Mouse (Mus musculus): ENCODE measurements around the gene Acbd4. TPM values are rescaled to one million over a fixed set of nuclear protein-coding genes. Genes with fewer than 3 reads are reported as not detected.
A peak's percentile ranks its signal among the peaks of the same experiment; 100 is the strongest.

Acbd4 gene
- polyA plus RNA-seq, 1 experiment from 2014 or later, result 14.0 TPM

DNA sequence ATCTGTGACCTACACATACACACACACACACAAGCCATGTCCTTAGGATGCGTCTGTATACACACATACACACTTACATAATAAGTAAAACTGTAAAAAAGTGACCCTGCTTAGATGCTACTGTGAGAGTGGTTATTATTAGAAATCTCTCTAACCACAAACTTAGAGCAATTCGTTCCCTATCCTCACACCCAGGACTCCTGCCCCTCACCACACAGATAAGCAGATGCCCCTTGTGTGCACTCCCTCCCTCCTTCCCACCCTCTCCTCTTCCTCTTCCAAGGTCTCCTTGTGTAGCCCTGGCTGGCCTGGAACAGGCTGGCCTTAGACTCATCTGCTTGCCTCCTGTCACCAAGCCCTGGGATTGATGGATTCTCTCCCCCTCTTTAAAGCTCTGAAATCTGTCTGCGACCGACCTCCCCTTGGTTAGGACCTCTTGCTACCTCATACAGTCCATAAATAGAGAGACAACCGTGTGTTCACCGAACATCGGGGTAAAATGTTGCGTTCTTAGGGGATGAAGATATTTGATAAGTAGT, 34.6 kb downstream of the Acbd4 start:
- H3K79me2 ChIP-seq (ENCODE audit: inconsistent target), result peaks cover 14% of the 10 kb centered on the region
- no peak overlapping the region for H3K27ac ChIP-seq
- WGBS (ENCODE audit: missing documents), result 63% methylated on average over 7 of the region's 8 CpGs
- no peak overlapping the region for H3K4me3 ChIP-seq (ENCODE audit: inconsistent target)
- H3K36me3 ChIP-seq (ENCODE audit: inconsistent target), result no peaks in the 10 kb centered on the region

DNA sequence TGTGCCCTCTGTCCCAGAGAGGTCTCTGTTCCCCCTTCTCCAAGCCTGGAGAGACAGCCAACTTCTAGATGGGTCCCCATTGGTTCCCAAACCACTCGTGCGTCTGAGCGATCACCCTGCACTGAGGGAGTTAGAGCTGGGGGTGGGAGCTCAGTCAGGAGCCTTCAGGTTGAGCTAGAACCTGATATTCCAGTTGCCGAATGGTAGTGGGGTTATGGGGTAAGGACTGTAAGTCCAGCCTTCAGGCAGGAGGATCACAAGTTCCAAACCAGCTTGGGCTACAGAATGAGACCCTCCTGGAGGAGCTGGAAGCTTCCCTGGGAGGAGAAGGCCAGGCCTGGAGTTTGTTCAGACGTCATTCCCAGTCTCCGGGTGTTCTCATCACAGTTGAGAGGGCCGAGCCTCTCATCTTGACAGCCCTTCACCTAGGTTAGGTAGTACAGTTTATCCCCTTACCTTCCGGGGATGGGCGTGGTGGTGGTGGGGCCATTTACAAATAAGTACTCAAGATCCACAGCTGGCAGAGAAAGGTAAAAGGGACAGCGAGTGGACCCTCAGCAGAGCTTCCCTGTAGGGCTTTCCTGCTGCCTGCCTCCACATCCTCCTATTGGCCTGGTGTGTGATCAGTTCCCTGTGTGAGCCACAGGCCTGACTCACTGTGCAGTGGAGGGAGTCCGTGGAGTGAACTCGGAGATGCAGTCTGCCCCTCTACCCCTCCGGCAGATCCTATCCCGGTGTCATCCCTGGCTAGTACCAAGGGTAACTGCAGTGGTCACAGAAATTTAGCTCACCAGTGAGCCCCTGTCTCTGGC, 38.7 kb downstream of the Acbd4 start:
- Histone ChIP-seq H3K36me3 (ENCODE audit: inconsistent target) (no peaks in the 10 kb centered on the region), H3K4me3 (ENCODE audit: inconsistent target) (no peak overlapping the region), H3K79me2 (ENCODE audit: inconsistent target) (no peaks in the 10 kb centered on the region), H3K27ac (no peak overlapping the region)
- 94% methylated on average over 14 of the region's 14 CpGs for WGBS (ENCODE audit: missing documents)

DNA sequence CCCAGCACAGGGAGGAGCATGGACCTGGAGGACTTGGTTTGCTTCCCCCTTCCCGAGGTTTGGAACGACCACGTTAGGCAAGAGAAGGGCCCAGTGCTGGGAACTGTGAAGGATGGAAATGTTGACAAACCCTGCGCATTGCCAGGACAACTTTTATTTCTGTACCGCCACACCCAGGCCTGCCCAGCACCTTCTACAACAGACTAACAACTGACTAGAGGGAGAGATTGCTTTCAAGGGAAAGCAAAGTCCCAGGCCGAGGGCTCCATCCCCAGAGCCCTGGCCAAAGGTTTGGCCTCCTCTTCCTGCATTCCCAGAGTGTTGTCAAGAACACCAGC, 39.2 kb downstream of the Acbd4 start:
- WGBS (ENCODE audit: missing documents), result 90% methylated on average over 6 of the region's 6 CpGs
- no peak overlapping the region for H3K27ac ChIP-seq
- no peak overlapping the region for H3K4me3 ChIP-seq (ENCODE audit: inconsistent target)
- no peaks in the 10 kb centered on the region for H3K79me2 ChIP-seq (ENCODE audit: inconsistent target)
- no peaks in the 10 kb centered on the region for H3K36me3 ChIP-seq (ENCODE audit: inconsistent target)

DNA sequence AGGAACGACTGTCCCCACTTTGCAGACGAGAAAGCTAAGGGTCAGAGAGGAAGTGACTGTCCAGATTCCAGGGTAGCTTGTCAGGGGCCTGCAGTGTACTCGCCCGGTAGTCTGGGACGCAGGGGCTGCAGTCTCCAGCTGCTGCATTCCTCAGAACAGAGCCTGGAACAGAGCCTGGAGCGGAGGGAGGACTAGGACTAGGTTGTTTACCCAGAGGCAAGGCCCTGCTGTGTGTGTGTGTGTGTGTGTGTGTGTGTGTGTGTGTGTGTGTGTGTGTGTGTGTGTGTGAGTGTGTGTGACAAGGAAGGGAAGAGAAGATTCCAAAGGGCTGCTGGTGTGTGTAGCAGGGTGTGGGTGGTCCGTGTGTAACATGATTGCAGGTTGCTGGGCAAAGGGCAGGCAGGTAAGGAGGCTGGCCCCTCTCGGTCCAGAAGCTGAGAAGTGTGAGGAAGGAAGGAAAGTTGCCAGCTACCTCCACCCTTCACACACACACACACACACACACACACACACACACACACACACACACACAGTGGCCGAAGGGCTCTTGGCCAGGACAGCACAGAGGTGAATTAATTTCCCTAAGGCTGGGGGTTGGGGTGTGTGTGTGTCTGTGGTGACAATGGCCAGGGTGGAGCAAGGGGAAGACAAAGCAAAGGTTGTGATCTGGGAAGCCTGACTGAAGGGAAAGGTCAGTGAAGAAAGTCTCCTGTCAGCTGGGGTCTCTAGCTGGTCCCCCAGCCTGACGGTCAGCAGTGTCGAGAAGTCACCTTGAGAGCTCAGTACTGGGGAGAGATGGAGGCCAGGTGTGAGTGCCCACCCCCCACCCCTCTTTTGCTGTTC, 39.8 kb downstream of the Acbd4 start:
- no peaks in the 10 kb centered on the region for H3K79me2 ChIP-seq (ENCODE audit: inconsistent target)
- H3K27ac ChIP-seq, result 0 out of 2 replicates have a peak overlapping the region, but pooled peaks have one; percentile 3
- WGBS (ENCODE audit: missing documents), result 82% methylated on average over 8 of the region's 11 CpGs
- H3K36me3 ChIP-seq (ENCODE audit: inconsistent target), result no peaks in the 10 kb centered on the region
- no peak overlapping the region for H3K4me3 ChIP-seq (ENCODE audit: inconsistent target)

DNA sequence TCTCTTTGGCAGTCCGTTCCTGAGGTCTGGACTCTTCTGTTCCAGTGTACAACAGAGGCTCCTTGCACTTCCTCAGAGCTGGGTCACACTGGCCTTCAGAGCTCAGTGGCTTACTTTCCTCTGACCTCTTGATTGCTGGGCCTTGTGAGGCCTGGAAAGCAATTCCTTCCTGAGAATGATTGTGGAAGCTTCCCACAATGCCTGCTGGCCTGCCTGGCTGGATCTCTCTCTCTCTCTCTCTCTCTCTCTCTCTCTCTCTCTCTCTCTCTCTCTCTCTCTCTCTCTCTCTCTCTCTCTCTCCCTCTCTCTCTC, 40.4 kb downstream of the Acbd4 start:
- Histone ChIP-seq H3K4me3 (ENCODE audit: inconsistent target) (no peak overlapping the region), H3K36me3 (ENCODE audit: inconsistent target) (no peaks in the 10 kb centered on the region), H3K27ac (0 out of 2 replicates have a peak overlapping the region, but pooled peaks have one; percentile 3), H3K79me2 (ENCODE audit: inconsistent target) (no peaks in the 10 kb centered on the region)
- WGBS (ENCODE audit: missing documents), result 40% methylated on average over 1 of the region's 1 CpGs

DNA sequence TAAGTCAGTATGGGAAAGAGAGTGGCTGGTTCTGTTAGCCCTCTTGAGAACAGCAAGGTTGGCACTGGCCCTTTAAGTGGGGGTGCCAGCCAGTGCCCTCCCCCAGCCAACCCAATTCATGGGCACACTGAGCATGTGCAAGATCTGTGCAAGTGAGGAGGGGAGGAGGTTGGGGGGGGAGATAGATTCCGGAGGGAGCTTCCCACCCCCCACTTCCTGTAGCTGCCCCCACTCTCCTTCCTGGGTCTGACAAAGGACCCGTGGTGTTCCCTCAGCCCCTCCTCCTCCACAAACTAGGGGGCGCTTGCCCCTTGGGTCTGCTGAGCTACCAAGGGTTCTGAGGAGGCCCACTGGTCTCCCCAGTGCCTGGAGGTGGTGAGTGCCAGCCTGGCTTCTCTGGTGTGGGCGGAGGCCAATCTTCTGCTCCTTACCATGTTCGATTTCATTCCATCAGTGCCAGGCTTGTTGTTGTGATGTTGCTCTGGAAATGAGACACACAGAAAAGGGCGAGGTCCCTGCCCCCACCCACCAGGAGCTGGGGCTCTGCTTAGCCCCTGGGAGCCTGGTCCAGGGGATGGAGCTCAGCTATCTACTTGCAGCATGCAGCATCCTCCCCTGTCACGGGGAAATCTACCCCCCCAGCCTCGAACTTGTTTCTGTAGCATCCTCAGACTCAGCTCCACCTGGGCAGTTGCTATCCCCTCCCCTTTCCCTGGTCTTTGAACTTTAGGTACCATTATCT, 41.1 kb downstream of the Acbd4 start:
- Histone ChIP-seq H3K4me3 (ENCODE audit: inconsistent target) (no peak overlapping the region), H3K79me2 (ENCODE audit: inconsistent target) (no peaks in the 10 kb centered on the region), H3K36me3 (ENCODE audit: inconsistent target) (no peaks in the 10 kb centered on the region), H3K27ac (peak overlapping the region; percentile 25; the same call in 1 of the 2 replicates)
- WGBS (ENCODE audit: missing documents), result 36% methylated on average over 8 of the region's 8 CpGs

DNA sequence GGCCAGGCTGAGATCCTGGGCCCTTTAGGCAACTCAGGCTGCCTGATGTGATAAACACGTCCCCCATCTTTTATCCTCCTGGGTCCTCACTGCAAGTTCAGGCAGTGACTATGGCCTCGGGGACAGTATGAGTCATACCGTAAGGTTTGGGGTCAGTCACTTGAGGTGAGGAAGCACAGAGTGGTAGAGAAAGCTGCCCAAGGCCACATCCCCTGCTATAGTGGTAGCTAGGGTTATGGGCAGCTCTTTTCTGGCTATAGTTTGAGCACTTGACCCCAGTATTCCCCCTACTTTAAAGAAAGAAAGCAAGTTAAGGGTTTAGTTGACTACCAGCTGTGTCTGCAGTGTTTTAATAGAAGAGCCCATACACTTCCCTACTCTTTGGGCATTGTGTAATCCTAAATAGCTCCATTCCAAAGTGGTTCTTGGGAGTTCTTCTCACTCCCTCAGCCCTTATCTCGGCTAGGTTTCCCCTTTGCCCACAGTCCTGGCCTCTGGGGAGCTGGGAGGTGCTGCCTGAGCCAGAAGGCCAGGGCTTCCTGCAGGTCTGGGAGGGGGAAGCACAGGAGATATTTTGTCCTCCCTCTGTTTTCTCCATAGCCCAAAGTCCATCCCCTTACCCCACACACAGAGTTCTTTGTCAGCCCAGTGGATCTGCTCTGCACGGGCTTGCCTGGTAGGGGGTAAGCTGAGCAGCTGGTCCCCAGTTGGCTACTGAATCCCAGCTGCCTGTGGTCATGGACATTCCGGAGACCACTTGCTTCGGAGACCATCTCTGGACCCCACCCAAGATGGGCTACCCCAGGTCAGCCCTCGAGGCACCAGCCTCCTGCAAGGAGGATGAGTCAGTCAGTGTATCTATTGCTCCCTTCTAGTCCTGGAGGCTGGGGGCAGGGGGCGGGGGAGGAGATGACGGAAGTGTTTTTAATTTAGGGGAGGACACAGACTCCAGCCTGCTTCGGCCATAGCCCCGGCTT, 43.1 kb downstream of the Acbd4 start:
- Histone ChIP-seq H3K27ac (peak overlapping the region; percentile 15; the same call in 1 of the 2 replicates), H3K4me3 (ENCODE audit: inconsistent target) (no peak overlapping the region), H3K36me3 (ENCODE audit: inconsistent target) (no peaks in the 10 kb centered on the region), H3K79me2 (ENCODE audit: inconsistent target) (no peaks in the 10 kb centered on the region)
- 72% methylated on average over 12 of the region's 12 CpGs for whole genome bisulfite sequencing (ENCODE audit: missing documents)

DNA sequence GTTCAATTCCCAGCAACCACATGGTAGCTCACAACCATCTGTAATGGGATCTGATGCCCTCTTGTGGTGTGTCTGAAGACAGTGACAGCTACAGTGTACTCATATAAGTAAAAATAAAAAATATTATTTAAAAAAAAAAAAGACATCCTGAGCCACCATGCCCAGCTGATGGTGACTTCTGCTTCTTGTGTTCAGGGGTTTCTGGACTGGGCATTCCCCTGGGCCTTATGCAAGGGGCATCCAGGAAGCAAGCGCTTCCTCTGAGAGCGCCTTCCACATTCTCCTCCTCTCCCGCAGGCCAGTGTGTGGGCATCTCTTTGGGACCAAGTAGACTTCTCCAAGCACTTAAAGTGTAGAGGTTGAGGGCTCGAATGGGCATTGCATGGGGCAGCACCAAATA, 44.9 kb downstream of the Acbd4 start:
- peak overlapping the region; percentile 91 for H3K27ac ChIP-seq
- 33% methylated on average over 4 of the region's 4 CpGs for WGBS (ENCODE audit: missing documents)
- no peaks in the 10 kb centered on the region for H3K79me2 ChIP-seq (ENCODE audit: inconsistent target)
- no peaks in the 10 kb centered on the region for H3K36me3 ChIP-seq (ENCODE audit: inconsistent target)
- no peak overlapping the region for H3K4me3 ChIP-seq (ENCODE audit: inconsistent target)

DNA sequence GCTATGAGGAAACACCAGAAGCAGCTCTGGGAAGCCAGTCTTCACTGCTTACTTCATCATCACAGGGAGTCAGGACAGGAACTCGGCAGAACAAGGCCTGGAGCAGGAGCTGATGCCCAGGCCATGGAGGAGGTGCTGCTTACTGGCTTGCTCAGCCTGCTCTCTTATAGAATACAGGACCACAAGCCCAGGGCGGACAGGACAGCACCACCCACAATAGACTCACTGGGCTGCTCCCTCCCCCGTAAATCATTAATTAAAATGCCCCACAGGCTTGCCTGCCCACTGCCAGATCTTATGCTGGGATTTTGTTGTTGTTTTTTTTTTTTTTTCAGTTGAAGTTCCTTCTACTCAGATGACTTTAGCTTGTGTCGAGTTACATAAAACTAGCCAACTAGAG, 46.3 kb downstream of the Acbd4 start:
- Histone ChIP-seq H3K79me2 (ENCODE audit: inconsistent target) (no peaks in the 10 kb centered on the region), H3K36me3 (ENCODE audit: inconsistent target) (no peaks in the 10 kb centered on the region), H3K4me3 (ENCODE audit: inconsistent target) (no peak overlapping the region), H3K27ac (peak overlapping the region; percentile 91)
- 70% methylated on average over 4 of the region's 4 CpGs for WGBS (ENCODE audit: missing documents)

DNA sequence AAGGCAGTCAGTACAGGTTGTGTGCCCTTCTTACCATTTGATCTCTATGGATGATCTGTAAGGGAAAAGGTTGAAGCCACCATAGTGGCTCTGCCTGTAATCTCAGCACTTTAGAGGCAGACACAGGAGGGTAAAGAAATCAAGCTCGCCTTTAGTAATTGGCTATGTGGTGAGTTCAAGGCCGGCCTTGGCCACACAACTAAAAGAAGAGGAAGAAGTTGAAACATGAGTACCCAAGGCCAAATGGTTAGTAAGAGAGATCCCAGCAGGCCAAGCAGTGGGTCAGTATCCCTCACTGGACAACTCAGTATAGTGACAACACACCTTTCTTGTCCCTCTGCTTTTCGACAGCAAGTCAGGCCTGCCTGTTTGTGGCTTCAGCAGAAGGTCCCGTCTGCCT, 48.3 kb downstream of the Acbd4 start:
- H3K79me2 ChIP-seq (ENCODE audit: inconsistent target), result no peaks in the 10 kb centered on the region
- no peaks in the 10 kb centered on the region for H3K36me3 ChIP-seq (ENCODE audit: inconsistent target)
- 97% methylated on average over 4 of the region's 4 CpGs for WGBS (ENCODE audit: missing documents)
- H3K4me3 ChIP-seq (ENCODE audit: inconsistent target), result no peak overlapping the region
- H3K27ac ChIP-seq, result no peak overlapping the region

DNA sequence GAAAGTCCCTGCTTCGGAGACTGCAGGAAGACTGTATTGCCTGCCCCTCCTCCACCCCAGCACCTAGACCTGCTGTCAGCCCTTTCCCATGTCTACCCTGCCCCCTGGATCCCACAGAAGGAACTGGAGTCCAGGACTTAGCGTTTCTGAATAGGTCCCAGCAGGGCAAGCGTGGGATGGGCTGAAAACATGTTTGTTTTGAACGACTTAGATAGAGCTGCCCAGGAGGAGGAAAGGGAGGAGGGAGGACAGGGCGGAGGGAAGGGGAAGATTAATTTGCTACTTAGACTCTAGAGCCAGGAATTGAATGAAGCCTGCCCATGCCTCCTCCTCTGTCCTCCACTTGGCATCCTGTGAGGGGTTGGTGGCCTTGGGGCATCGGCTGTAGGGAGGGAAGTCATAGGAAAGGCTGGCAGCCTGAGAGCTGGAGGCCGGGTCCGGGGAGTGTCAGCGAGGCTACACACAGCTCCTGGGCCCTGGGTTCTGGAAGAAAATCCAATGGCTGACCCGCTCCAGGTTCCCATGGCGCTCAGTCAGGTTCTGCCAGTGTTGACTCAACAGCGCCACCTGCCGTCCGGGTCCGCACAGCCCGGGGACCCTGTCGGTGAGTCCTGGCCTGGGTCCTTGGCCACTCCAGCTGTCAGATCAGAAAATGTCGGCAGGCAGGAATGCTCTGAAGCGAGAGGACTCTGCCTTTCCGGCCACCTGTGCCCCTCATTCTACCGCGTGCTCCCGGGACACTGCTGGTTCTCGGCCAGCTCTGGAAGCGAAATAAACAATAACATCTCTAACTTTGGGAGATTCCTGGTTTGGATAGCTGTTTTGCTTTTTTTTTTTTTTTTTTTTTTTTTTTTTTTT, 57.4 kb downstream of the Acbd4 start:
- H3K79me2 ChIP-seq (ENCODE audit: inconsistent target), result no peaks in the 10 kb centered on the region
- no peak overlapping the region for H3K27ac ChIP-seq
- H3K36me3 ChIP-seq (ENCODE audit: inconsistent target), result no peaks in the 10 kb centered on the region
- H3K4me3 ChIP-seq (ENCODE audit: inconsistent target), result no peak overlapping the region
- WGBS (ENCODE audit: missing documents), result 14% methylated on average over 22 of the region's 25 CpGs

DNA sequence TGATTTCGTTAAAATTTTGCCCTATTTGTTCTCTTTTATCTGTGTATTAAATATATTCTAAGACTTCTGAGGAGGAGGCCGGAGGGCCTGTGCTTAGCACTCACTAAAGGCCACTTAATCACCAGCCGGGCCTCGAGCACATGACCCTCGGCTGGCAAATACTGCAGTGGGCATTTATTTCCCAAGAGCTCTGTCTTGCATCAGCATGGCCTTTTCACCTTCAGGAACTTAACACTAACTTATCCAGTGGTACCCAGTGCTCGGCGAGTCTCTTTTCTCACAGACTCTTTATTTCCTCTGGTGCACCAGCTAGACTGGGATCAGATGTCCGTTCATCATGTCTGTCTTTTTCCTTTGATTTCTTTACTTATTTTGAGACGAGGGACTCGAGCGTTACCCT, 59.3 kb downstream of the Acbd4 start:
- Histone ChIP-seq H3K4me3 (ENCODE audit: inconsistent target) (no peak overlapping the region), H3K36me3 (ENCODE audit: inconsistent target) (no peaks in the 10 kb centered on the region), H3K79me2 (ENCODE audit: inconsistent target) (no peaks in the 10 kb centered on the region), H3K27ac (no peak overlapping the region)
- 75% methylated on average over 10 of the region's 11 CpGs for WGBS (ENCODE audit: missing documents)

DNA sequence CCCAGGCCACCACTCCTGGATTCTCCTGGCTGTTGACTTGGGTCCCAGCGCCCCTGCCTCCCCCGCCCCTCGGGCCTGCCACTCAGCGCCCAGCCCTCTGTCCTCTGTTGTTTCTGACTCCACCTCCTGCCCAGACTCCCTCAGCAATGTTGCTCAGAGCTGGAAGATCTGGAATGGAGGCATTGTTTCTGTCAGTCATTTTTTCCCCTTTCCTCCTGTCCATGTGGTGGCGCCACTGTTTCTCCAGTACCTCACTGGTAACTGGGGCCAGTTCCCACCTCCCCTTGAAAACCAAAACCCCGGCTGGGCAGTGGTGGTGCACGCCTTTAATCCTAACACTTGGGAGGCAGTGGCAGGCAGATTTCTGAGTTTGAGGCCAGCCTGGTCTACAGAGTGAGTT, 60.0 kb downstream of the Acbd4 start:
- H3K36me3 ChIP-seq (ENCODE audit: inconsistent target), result no peaks in the 10 kb centered on the region
- no peak overlapping the region for H3K27ac ChIP-seq
- H3K79me2 ChIP-seq (ENCODE audit: inconsistent target), result no peaks in the 10 kb centered on the region
- 90% methylated on average over 7 of the region's 7 CpGs for WGBS (ENCODE audit: missing documents)
- H3K4me3 ChIP-seq (ENCODE audit: inconsistent target), result no peak overlapping the region
